ENCODE assay signal across 33 mouse cellular contexts in the genomic region with DNA sequence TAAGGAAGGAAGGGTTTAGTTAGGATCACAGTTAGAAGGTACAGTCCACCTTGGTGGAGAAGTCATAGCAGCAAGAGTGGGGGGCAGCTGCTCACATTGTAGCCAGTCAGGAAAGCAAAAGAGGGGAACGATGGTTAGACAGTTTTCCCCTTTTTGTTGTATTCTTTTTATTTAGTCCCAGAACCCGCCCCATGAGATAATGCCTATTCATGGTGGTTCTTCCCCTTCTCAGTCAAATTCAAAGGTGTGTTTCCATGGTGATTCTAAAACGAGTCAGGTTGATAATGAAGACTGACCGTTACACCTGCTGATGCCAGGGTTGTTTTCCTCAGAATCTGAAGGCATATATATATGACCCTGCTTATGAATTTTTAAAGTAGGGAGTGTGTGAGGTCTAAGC. TPM values are rescaled to one million over a fixed set of nuclear protein-coding genes. Genes with fewer than 3 reads are reported as not detected.
"Had no signal": no experiment of that assay in that cellular context is flagged by ENCODE, and none has a peak within 500 bp of the region (broad histone marks: within the 10 kb centered on the region; RNA-seq: fewer than 3 reads in every experiment).

No protein-coding gene starts in this region.

- H3K4me3 ChIP-seq: limb, embryonic 10.5 days; limb, embryonic 12.5 days; limb, embryonic 13.5 days; limb, embryonic 15.5 days; liver, embryonic 12.5 days; liver, embryonic 13.5 days; liver, embryonic 15.5 days; lung, embryonic 15.5 days; megakaryocyte, embryonic 14.5 days; midbrain, embryonic 10.5 days; midbrain, embryonic 12.5 days; midbrain, embryonic 15.5 days; myocyte; neural tube, embryonic 12.5 days; neural tube, embryonic 13.5 days had no signal

- H3K27ac ChIP-seq: limb, embryonic 10.5 days; limb, embryonic 12.5 days; limb, embryonic 13.5 days; limb, embryonic 15.5 days; liver, embryonic 12.5 days; liver, embryonic 13.5 days; liver, embryonic 14.5 days; liver, embryonic 15.5 days; lung, embryonic 15.5 days; macrophage; midbrain, embryonic 10.5 days; midbrain, embryonic 12.5 days; midbrain, embryonic 15.5 days; neural tube, embryonic 12.5 days; neural tube, embryonic 13.5 days had no signal

- H3K9me3 ChIP-seq: limb, embryonic 10.5 days; limb, embryonic 12.5 days; limb, embryonic 13.5 days; limb, embryonic 15.5 days; liver, embryonic 12.5 days; liver, embryonic 13.5 days; liver, embryonic 15.5 days; lung, embryonic 15.5 days; midbrain, embryonic 10.5 days; midbrain, embryonic 12.5 days; midbrain, embryonic 15.5 days; neural tube, embryonic 12.5 days; neural tube, embryonic 13.5 days had no signal

- H3K9ac ChIP-seq: limb, embryonic 12.5 days; limb, embryonic 13.5 days; limb, embryonic 15.5 days; liver, embryonic 12.5 days; liver, embryonic 13.5 days; liver, embryonic 14.5 days; liver, embryonic 15.5 days; liver, postnatal 0 days; lung, embryonic 14.5 days; lung, embryonic 15.5 days; midbrain, embryonic 12.5 days; midbrain, embryonic 15.5 days; neural tube, embryonic 12.5 days; neural tube, embryonic 13.5 days had no signal

- H3K36me3 ChIP-seq: limb, embryonic 10.5 days; limb, embryonic 12.5 days; limb, embryonic 13.5 days; limb, embryonic 15.5 days; liver, embryonic 12.5 days; liver, embryonic 13.5 days; liver, embryonic 15.5 days; lung, embryonic 15.5 days; midbrain, embryonic 10.5 days; midbrain, embryonic 12.5 days; midbrain, embryonic 15.5 days; neural tube, embryonic 12.5 days; neural tube, embryonic 13.5 days had no signal

- ATAC-seq: liver, embryonic 12.5 days; liver, postnatal 0 days; lung, postnatal 0 days; midbrain, embryonic 15.5 days; midbrain, embryonic 16.5 days had no signal

- DNase-seq: left cerebral cortex, postnatal 4 days; liver; liver, embryonic 13.5 days; liver, postnatal 0 days; lung, adult 18-20 months; lung, adult 2 months; lung, embryonic 14.5 days; lung, postnatal 10 days; lung, postnatal 14 days; lung, postnatal 36 days; lung, postnatal 4 days; midbrain, embryonic 14.5 days had no signal

- H3K4me1 ChIP-seq: limb, embryonic 10.5 days; limb, embryonic 12.5 days; limb, embryonic 13.5 days; limb, embryonic 15.5 days; liver, embryonic 12.5 days; liver, embryonic 13.5 days; liver, embryonic 15.5 days; lung, embryonic 15.5 days; midbrain, embryonic 15.5 days; neural tube, embryonic 12.5 days; neural tube, embryonic 13.5 days had no signal

- H3K4me2 ChIP-seq: limb, embryonic 12.5 days; limb, embryonic 13.5 days; limb, embryonic 15.5 days; liver, embryonic 11.5 days; liver, embryonic 12.5 days; liver, embryonic 13.5 days; liver, embryonic 15.5 days; lung, embryonic 14.5 days; lung, embryonic 15.5 days; midbrain, embryonic 12.5 days; midbrain, embryonic 15.5 days; neural tube, embryonic 12.5 days; neural tube, embryonic 13.5 days had no signal

- H3K27me3 ChIP-seq: limb, embryonic 12.5 days; limb, embryonic 13.5 days; limb, embryonic 15.5 days; liver, embryonic 12.5 days; liver, embryonic 13.5 days; liver, embryonic 15.5 days; lung, embryonic 15.5 days; megakaryocyte, embryonic 14.5 days; midbrain, embryonic 12.5 days; midbrain, embryonic 15.5 days; neural tube, embryonic 12.5 days; neural tube, embryonic 13.5 days had no signal

RNA-seq across cellular contexts. Expression of a gene that starts 29.7 kb away (rescaled TPM):
- total RNA-seq: megakaryocyte-erythroid progenitor cell, adult 5-6 weeks had no signal
- polyA plus RNA-seq: liver, adult 2 months; macrophage had no signal
